Mouse (Mus musculus) bone marrow macrophage, adult 2 months (primary cell): ENCODE data around the gene Pdk2.

Source experiments
- CTCF ChIP-seq: IDR thresholded peaks from 2 replicates; pipeline ENCODE4 v1.5.1; 2012; ENCODE audit warnings: low read depth, mild to moderate bottlenecking, low read length, moderate library complexity
- POLR2A ChIP-seq: IDR thresholded peaks from 2 replicates; pipeline ENCODE4 v1.6.1; 2012; ENCODE audit warnings: mild to moderate bottlenecking, low read depth, low read length, borderline replicate concordance

DNA sequence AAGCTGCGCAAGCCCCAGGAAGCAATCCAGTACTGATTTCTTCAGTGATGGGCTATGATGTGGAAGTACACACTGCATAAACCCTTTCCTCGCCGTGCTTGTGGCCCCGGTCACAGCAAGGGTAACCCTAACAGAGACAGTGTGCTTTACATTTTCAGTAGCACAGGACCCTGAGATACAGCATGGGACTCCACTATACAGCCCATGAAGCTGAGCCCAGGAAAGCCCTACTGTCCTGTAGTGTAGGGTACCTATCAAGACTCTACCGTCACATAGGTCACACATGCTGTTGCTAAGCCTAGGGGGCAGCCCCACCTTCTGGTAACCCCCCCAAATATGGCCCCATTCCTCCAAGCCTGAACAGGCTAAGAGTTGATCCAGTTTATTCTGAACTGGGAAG, 4.6 kb downstream of the Pdk2 start:
- no peak for TF ChIP-seq CTCF
- no peak for TF ChIP-seq POLR2A
